Mouse (Mus musculus) MEL (cell line): Measurements from ENCODE around the gene Rnf103. TPM values are rescaled to one million over a fixed set of nuclear protein-coding genes. Genes with fewer than 3 reads are reported as not detected.
"Not testable (repeated sequence)": the region's sequence is repeated elsewhere in the genome, so short reads cannot be mapped to it uniquely, and the experiment has no call there.

ENCODE experiments used
- DNase-seq: peaks from one replicate; pipeline ENCODE4 v3.0.0; 2011; ENCODE audit warnings: low read depth, low spot score
- H3K27ac ChIP-seq: 2 replicates; pipeline ENCODE4 v1.5.1; 2012; ENCODE audit warnings: low read depth, mild to moderate bottlenecking, control low read depth, low read length, moderate library complexity; ENCODE audit not compliant: control insufficient read depth
- H3K27me3 ChIP-seq, 2 experiments: fragments of 150-350 bp in 1 of 2; sonication (generic) in 1 of 2; 2 replicates each; pipeline ENCODE4 v1.6.1; 2012; ENCODE audit warnings: low read length in 2 of 2, mild to moderate bottlenecking in 2 of 2, improper control_type of control experiment in 1 of 2, moderate library complexity in 1 of 2; ENCODE audit not compliant: insufficient read depth in 2 of 2, control insufficient read depth in 1 of 2
- H3K36me3 ChIP-seq, 2 experiments: 2 replicates each; pipeline ENCODE4 v1.6.1; 2012 to 2014; ENCODE audit warnings: low read length in 2 of 2, improper control_type of control experiment in 1 of 2, inconsistent platforms in 1 of 2, mild to moderate bottlenecking in 1 of 2; ENCODE audit not compliant: insufficient read depth in 2 of 2, control insufficient read depth in 1 of 2
- H3K4me1 ChIP-seq, 2 experiments: fragments of 150-350 bp in 1 of 2; sonication (generic) in 1 of 2; 2 replicates each; pipeline ENCODE4 v1.6.1; 2012; ENCODE audit warnings: low read length in 2 of 2, improper control_type of control experiment in 1 of 2, mild to moderate bottlenecking in 1 of 2; ENCODE audit not compliant: insufficient read depth in 2 of 2, control insufficient read depth in 1 of 2
- H3K4me3 ChIP-seq, 2 experiments: fragments of 150-350 bp in 1 of 2; sonication (generic) in 1 of 2; 2 replicates each; pipeline ENCODE4 v1.5.1; 2012; ENCODE audit warnings: low read depth in 2 of 2, low read length in 2 of 2, mild to moderate bottlenecking in 2 of 2, moderate library complexity in 2 of 2, control low read depth in 1 of 2, improper control_type of control experiment in 1 of 2; ENCODE audit not compliant: control insufficient read depth in 1 of 2, insufficient read depth in 1 of 2
- H3K79me2 ChIP-seq: 2 replicates; pipeline ENCODE4 v1.6.1; 2012; ENCODE audit warnings: mild to moderate bottlenecking, low read length, moderate library complexity; ENCODE audit not compliant: control insufficient read depth, poor library complexity, insufficient read depth
- H3K9ac ChIP-seq: 2 replicates; pipeline ENCODE4 v1.6.1; 2012; ENCODE audit warnings: low read depth, mild to moderate bottlenecking, control low read depth, low read length, moderate library complexity; ENCODE audit not compliant: control insufficient read depth, poor library complexity, severe bottlenecking
- H3K9me3 ChIP-seq: fragments of 150-350 bp; sonication (generic); replicated peaks from 2 replicates; pipeline ENCODE4 v1.6.1; 2012; ENCODE audit warnings: mild to moderate bottlenecking, low read length, improper control_type of control experiment, moderate library complexity; ENCODE audit not compliant: insufficient read depth
- BHLHE40 ChIP-seq: IDR thresholded peaks from 2 replicates; pipeline ENCODE4 v1.6.1; 2012; ENCODE audit warnings: low read depth, mild to moderate bottlenecking, inconsistent platforms, low read length, improper control_type of control experiment, borderline replicate concordance
- CHD1 ChIP-seq: IDR thresholded peaks from 2 replicates; pipeline ENCODE4 v1.6.1; 2012; ENCODE audit warnings: low read depth, mild to moderate bottlenecking, inconsistent platforms, low read length, improper control_type of control experiment
- ELF1 ChIP-seq: IDR thresholded peaks from 2 replicates; pipeline ENCODE4 v1.6.1; 2014; ENCODE audit warnings: low read depth, mild to moderate bottlenecking, inconsistent platforms, low read length, improper control_type of control experiment, moderate library complexity
- EP300 ChIP-seq, 2 experiments: IDR thresholded peaks; 2 replicates each; pipeline ENCODE4 v1.6.1; 2011; ENCODE audit warnings: improper control_type of control experiment in 2 of 2, low read length in 2 of 2, low read depth in 1 of 2, mild to moderate bottlenecking in 1 of 2
- ETS1 ChIP-seq: IDR thresholded peaks from 2 replicates; pipeline ENCODE4 v1.6.1; 2012; ENCODE audit warnings: low read depth, mild to moderate bottlenecking, inconsistent platforms, low read length, improper control_type of control experiment, moderate library complexity
- GABPA ChIP-seq: IDR thresholded peaks from 2 replicates; pipeline ENCODE4 v1.6.1; 2012; ENCODE audit warnings: low read depth, mild to moderate bottlenecking, inconsistent platforms, low read length, improper control_type of control experiment, moderate library complexity
- GATA1 ChIP-seq: IDR thresholded peaks from 2 replicates; pipeline ENCODE4 v1.6.1; 2011; ENCODE audit warnings: low read depth, low read length, improper control_type of control experiment
- HCFC1 ChIP-seq: IDR thresholded peaks from 2 replicates; pipeline ENCODE4 v1.6.1; 2012; ENCODE audit warnings: low read depth, mild to moderate bottlenecking, inconsistent platforms, low read length, improper control_type of control experiment, moderate library complexity
- KAT2A ChIP-seq: conservative IDR thresholded peaks from 2 replicates; pipeline ENCODE4 v1.6.1; 2012; ENCODE audit warnings: low read depth, low read length, improper control_type of control experiment, inconsistent platforms
- MAX ChIP-seq: IDR thresholded peaks from 2 replicates; pipeline ENCODE4 v1.6.1; 2011; ENCODE audit warnings: low read length, improper control_type of control experiment
- MEF2A ChIP-seq: IDR thresholded peaks from 2 replicates; pipeline ENCODE4 v1.6.1; 2014; ENCODE audit warnings: low read depth, mild to moderate bottlenecking, inconsistent platforms, low read length, improper control_type of control experiment; ENCODE audit not compliant: poor library complexity, insufficient replicate concordance, severe bottlenecking; ENCODE audit errors: extremely low read depth
- MXI1 ChIP-seq: IDR thresholded peaks from 2 replicates; pipeline ENCODE4 v1.6.1; 2011; ENCODE audit warnings: mild to moderate bottlenecking, low read depth, low read length, improper control_type of control experiment
- MYB ChIP-seq: IDR thresholded peaks from 2 replicates; pipeline ENCODE4 v1.6.1; 2011; ENCODE audit warnings: mild to moderate bottlenecking, low read depth, low read length, improper control_type of control experiment
- NELFE ChIP-seq: IDR thresholded peaks from 2 replicates; pipeline ENCODE4 v1.6.1; 2011; ENCODE audit warnings: low read depth, low read length, improper control_type of control experiment
- POLR2AphosphoS5 ChIP-seq: IDR thresholded peaks from 2 replicates; pipeline ENCODE4 v1.6.1; 2012; ENCODE audit warnings: low read depth, borderline replicate concordance, mild to moderate bottlenecking, inconsistent platforms, low read length, moderate library complexity, mixed read lengths
- RCOR1 ChIP-seq: IDR thresholded peaks from 2 replicates; pipeline ENCODE4 v1.6.1; 2012; ENCODE audit warnings: low read depth, mild to moderate bottlenecking, inconsistent platforms, low read length, improper control_type of control experiment
- TAL1 ChIP-seq: IDR thresholded peaks from 2 replicates; pipeline ENCODE4 v1.6.1; 2012; ENCODE audit warnings: mild to moderate bottlenecking, inconsistent platforms, low read length, moderate library complexity, mixed read lengths
- TBP ChIP-seq: IDR thresholded peaks from 2 replicates; pipeline ENCODE4 v1.8.0; 2011; ENCODE audit warnings: low read depth, low read length, improper control_type of control experiment
- TCF12 ChIP-seq: IDR thresholded peaks from 2 replicates; pipeline ENCODE4 v1.6.1; 2014; ENCODE audit warnings: low read depth, mild to moderate bottlenecking, inconsistent platforms, low read length, improper control_type of control experiment, moderate library complexity
- polyA plus RNA-seq, 2 experiments: library from polyadenylated mRNA; stranded (reverse) in 1 of 2; unstranded in 1 of 2; fragments of >175 nt in 1 of 2; fragments of >200 nt in 1 of 2; gene quantifications; 2 replicates each; pipeline versions ENCODE4 v1.2.1 to v1.2.4; 2012; ENCODE audit warnings: low replicate concordance in 2 of 2, low read depth in 1 of 2; ENCODE audit not compliant: insufficient read length in 2 of 2, insufficient read depth in 1 of 2, missing spikeins in 1 of 2
- total RNA-seq: library from RNA; depleted of rRNA; stranded (reverse); fragments of 300-350 nt; gene quantifications from 2 replicates; pipeline ENCODE4 v1.2.3, GENCODE M21; 2012

The Rnf103 gene
- total and polyA plus RNA-seq, 3 experiments, result 3.3 to 4.9 TPM; not detected in 1

DNA sequence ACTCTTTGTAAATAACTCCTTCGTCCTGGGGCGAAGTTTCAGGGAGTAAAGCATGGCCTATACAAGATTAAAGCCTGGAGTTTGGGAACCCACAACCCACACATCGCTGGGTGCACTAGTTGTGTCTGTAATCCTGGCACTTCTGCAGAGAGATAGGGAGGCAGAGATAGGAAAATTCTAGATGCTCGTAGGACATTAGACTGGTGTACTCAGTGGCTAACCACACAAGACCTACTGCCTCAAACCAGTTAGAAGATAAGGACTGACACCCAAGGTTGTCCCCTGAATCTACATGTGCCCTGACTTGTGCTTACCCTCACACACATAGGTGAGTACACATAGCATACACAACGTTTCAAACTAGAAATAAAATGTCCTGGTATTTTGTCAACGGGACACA lies 48.1 kb upstream of the Rnf103 start:
- Histone ChIP-seq H3K27me3 (no peaks in the 10 kb centered on the region), H3K4me1 (peaks cover 13 to 33% of the 10 kb centered on the region in 2 experiments), H3K9ac (no peak overlapping the region), H3K36me3 (peaks cover 0 to 30% of the 10 kb centered on the region in 2 experiments; a peak in 2 of 4 replicates), H3K79me2 (peaks cover 5% of the 10 kb centered on the region; the same call in 1 of the 2 replicates), H3K4me3 (no peak overlapping the region; a peak in 2 of 4 replicates), H3K9me3 (no peaks in the 10 kb centered on the region), H3K27ac (no peak overlapping the region)
- TF ChIP-seq GATA1, result peak; percentile 84
- TF ChIP-seq ELF1, result no peak
- peak; percentile 43; the same call in 1 of the 2 replicates for TF ChIP-seq ETS1
- TF ChIP-seq EP300 (IDR thresholded peaks at IDR 0.05; ENCODE audit: low read depth in 1 of 2, low read length in 2 of 2), result peak; percentile 74 to 78
- TF ChIP-seq NELFE, result no peak
- peak; percentile 61 for TF ChIP-seq TAL1
- TF ChIP-seq RCOR1, result peak; percentile 80
- peak; percentile 39; the same call in 1 of the 2 replicates for TF ChIP-seq MAX
- TF ChIP-seq BHLHE40, result peak; percentile 48; the same call in 1 of the 2 replicates
- peak; percentile 76 for TF ChIP-seq TCF12
- no peak for TF ChIP-seq MEF2A
- peak; percentile 34; the same call in 1 of the 2 replicates for TF ChIP-seq MXI1
- peak; percentile 62 for DNase-seq

DNA sequence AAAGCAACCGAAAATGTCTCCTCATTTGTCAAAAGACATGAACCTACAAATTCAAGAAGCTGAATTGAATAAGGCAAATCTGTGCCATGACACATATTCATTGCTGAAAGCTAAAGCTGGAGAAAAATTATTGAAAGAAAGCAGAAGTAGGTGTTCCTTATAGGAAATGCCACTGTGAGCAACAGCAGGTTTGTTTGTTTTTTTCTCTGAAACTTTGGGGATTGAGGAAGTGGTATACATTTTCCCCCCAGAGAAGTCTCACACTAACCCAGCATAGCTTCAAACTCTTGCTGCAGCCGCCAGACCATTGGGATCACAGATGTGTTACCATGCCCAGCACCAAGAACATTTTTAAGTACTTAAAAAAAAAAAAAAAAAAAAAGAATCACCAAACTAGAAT lies 40.9 kb upstream of the Rnf103 start:
- DNase-seq, result no peak
- no peak overlapping the region for H3K4me3 ChIP-seq
- no peaks in the 10 kb centered on the region for H3K36me3 ChIP-seq
- TF ChIP-seq TBP, result no peak
- TF ChIP-seq HCFC1, result no peak
- TF ChIP-seq MYB, result no peak
- TF ChIP-seq POLR2AphosphoS5, result no peak
- no peak for TF ChIP-seq KAT2A
- no peak for TF ChIP-seq CHD1
- TF ChIP-seq GABPA, result no peak
- no peaks in the 10 kb centered on the region for H3K9me3 ChIP-seq
- H3K4me1 ChIP-seq, result no peaks in the 10 kb centered on the region
- H3K79me2 ChIP-seq, result no peaks in the 10 kb centered on the region
- no peak overlapping the region for H3K9ac ChIP-seq
- no peaks in the 10 kb centered on the region; a peak in 1 of 4 replicates for H3K27me3 ChIP-seq
- H3K27ac ChIP-seq, result no peak overlapping the region

DNA sequence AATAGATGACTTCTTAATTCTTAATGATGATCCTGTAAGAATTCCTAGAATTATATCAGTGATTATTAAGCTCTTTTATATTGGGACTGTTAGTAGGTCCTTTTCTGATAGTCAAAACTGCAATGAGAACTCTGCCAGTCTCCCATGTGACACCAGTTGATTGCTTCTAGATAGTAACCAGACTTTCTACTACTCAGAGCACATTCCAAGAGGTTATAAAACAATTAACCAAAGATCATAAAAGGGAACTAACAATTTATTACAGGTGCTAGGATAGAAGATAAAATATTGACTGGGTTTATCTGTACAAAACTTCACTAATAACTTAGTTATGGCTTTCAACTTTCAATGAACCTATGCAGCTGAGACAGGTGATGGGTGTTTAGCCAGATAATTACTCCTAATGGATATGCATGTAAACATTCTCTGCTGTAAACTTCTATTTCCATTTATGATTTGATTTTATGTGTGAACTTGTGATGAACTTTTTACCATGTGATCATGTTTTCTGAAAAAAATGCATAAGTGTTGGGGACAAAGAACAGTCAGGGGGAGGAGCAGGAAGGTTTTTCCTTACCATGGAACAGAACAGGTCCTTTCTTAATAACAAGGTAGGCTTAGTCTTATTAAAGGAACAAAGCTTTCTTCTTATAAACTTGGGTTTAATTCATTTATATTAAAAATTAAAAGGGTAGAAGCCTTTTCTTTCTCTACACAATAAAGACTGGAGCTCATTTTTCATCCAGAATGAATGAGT lies 39.5 kb upstream of the Rnf103 start:
- not testable (repeated sequence) for H3K36me3 ChIP-seq, H3K4me3 ChIP-seq, H3K4me1 ChIP-seq, DNase-seq, H3K27ac ChIP-seq, H3K79me2 ChIP-seq, H3K27me3 ChIP-seq, H3K9me3 ChIP-seq, H3K9ac ChIP-seq
